ENCODE assay signal across 8 mouse cellular contexts in the genomic region with DNA sequence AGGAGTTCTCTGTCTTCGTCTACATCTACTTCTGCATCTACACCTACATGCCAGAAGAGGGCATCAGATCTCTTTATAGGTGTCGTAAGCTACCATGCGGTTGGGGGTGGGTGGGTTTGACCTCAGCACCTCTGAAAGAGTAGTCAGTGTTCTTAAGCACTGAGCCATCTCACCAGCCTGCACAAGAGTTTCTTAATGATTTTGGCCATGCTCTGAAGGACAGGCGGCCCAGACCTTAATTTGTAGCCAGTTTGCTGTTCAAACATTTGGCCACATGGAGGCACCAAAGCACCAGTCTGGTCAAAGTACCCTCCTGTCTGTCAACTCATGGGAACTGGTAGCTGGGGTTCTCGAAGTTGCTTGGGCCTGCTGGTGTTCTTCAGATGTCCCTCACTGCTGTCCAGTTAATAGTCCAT. TPM values are rescaled to one million over a fixed set of nuclear protein-coding genes. Genes with fewer than 3 reads are reported as not detected.
DNase-seq lines count a peak whose midpoint lies in the region; ATAC-seq and TF ChIP-seq lines count a peak whose summit lies in the region.

No protein-coding gene starts in this region.

- peak; percentile 84 for TF ChIP-seq RAD21 in CH12.LX (IDR thresholded peaks at IDR 0.05; ENCODE audit: low read depth, low read length)

- peak overlapping the region; percentile 39; the same call in 1 of the 2 replicates for H3K4me2 ChIP-seq in CH12.LX (ENCODE audit: insufficient read depth, low read depth, poor library complexity, severe bottlenecking)
- H3K4me2 ChIP-seq in forebrain, embryonic 12.5 days, result peak overlapping the region; percentile 34; the same call in 1 of the 2 replicates
- peak overlapping the region; percentile 27; the same call in 1 of the 2 replicates for H3K4me2 ChIP-seq in heart, postnatal 0 days (ENCODE audit: low read depth, low read length)
- no peak overlapping the region for H3K4me2 ChIP-seq in liver, embryonic 14.5 days (ENCODE audit: low read depth)
- peak overlapping the region; percentile 24; the same call in 1 of the 2 replicates for H3K4me2 ChIP-seq in stomach, embryonic 14.5 days (replicated peaks; ENCODE audit: low read depth, low read length)

- peak; percentile 75 for DNase-seq in CH12.LX (ENCODE audit: extremely low read depth)
- peak; percentile 64 for DNase-seq in c-Kit-positive CD71-positive TER-119-positive erythroid progenitor cells, embryonic 14.5 days (ENCODE audit: low spot score)
- DNase-seq in heart, postnatal 0 days (ENCODE audit: low spot score), result peak; percentile 72
- DNase-seq in kidney, postnatal 25 days, result peak; percentile 82 to 84
- DNase-seq in liver, embryonic 14.5 days (ENCODE audit: low read depth in 3 of 3, low spot score in 3 of 3), result peak in 2 of 3 experiments; percentile 32 to 41
- DNase-seq in neural tube, embryonic 10.5 days (ENCODE audit: extremely low spot score, low spot score), result peak; percentile 83

- no peaks in the 10 kb centered on the region for H3K36me3 ChIP-seq in CH12.LX (replicated peaks in 1 of 2; ENCODE audit: control insufficient read depth in 1 of 2, insufficient read depth in 1 of 2, low read length in 1 of 2)
- no peaks in the 10 kb centered on the region for H3K36me3 ChIP-seq in forebrain, embryonic 12.5 days (replicated peaks)
- no peaks in the 10 kb centered on the region for H3K36me3 ChIP-seq in heart, postnatal 0 days (replicated peaks; ENCODE audit: control insufficient read depth, insufficient read depth, low read length)
- no peaks in the 10 kb centered on the region for H3K36me3 ChIP-seq in liver, embryonic 14.5 days (replicated peaks; ENCODE audit: control insufficient read depth, insufficient read depth, low read depth)
- H3K36me3 ChIP-seq in stomach, embryonic 14.5 days (ENCODE audit: control insufficient read depth, insufficient read depth, low read length), result no peaks in the 10 kb centered on the region

- no peak overlapping the region for H3K9ac ChIP-seq in CH12.LX (ENCODE audit: insufficient read depth, low read depth)
- no peak overlapping the region for H3K9ac ChIP-seq in forebrain, embryonic 12.5 days
- H3K9ac ChIP-seq in heart, postnatal 0 days (replicated peaks; ENCODE audit: low read depth, low read length), result no peak overlapping the region
- no peak overlapping the region for H3K9ac ChIP-seq in liver, embryonic 14.5 days (replicated peaks)
- no peak overlapping the region for H3K9ac ChIP-seq in stomach, embryonic 14.5 days (replicated peaks; ENCODE audit: low read depth, low read length)

- TF ChIP-seq EP300 in CH12.LX (IDR thresholded peaks at IDR 0.05; ENCODE audit: low read length), result no peak
- no peak for TF ChIP-seq EP300 in heart, postnatal 0 days (IDR thresholded peaks at IDR 0.05; ENCODE audit: low read depth)
- no peak for TF ChIP-seq EP300 in liver, embryonic 14.5 days (IDR thresholded peaks at IDR 0.05; ENCODE audit: low read depth)

- no peak for TF ChIP-seq POLR2A in CH12.LX (IDR thresholded peaks at IDR 0.05; ENCODE audit: low read depth, low read length)

- dilution Hi-C loops in CH12.LX (cut with MboI; ENCODE audit: extremely low pct_ligation_motif_present, extremely low pct_unique_long_range_greater_than_20kb, low sequenced_read_pairs), result no loop called here

- no peaks in the 10 kb centered on the region for H3K9me3 ChIP-seq in CH12.LX (replicated peaks; ENCODE audit: low read length)
- no peaks in the 10 kb centered on the region for H3K9me3 ChIP-seq in forebrain, embryonic 12.5 days
- H3K9me3 ChIP-seq in heart, postnatal 0 days (replicated peaks; ENCODE audit: control insufficient read depth, low read length), result no peaks in the 10 kb centered on the region
- no peaks in the 10 kb centered on the region for H3K9me3 ChIP-seq in liver, embryonic 14.5 days (ENCODE audit: control insufficient read depth, low read length)
- no peaks in the 10 kb centered on the region for H3K9me3 ChIP-seq in stomach, embryonic 14.5 days (ENCODE audit: control insufficient read depth, low read depth, low read length)

- H3K27me3 ChIP-seq in CH12.LX (replicated peaks), result no peaks in the 10 kb centered on the region
- no peaks in the 10 kb centered on the region for H3K27me3 ChIP-seq in forebrain, embryonic 12.5 days
- no peaks in the 10 kb centered on the region for H3K27me3 ChIP-seq in heart, postnatal 0 days (ENCODE audit: control insufficient read depth, insufficient read depth, low read length)
- H3K27me3 ChIP-seq in liver, embryonic 14.5 days (ENCODE audit: control insufficient read depth, insufficient read depth, low read length), result no peaks in the 10 kb centered on the region
- H3K27me3 ChIP-seq in stomach, embryonic 14.5 days (ENCODE audit: control insufficient read depth, insufficient read depth, low read length), result no peaks in the 10 kb centered on the region

- peak; percentile 85 for ATAC-seq in forebrain, embryonic 12.5 days (ENCODE audit: low FRiP score)
- peak; percentile 60 for ATAC-seq in heart, postnatal 0 days (ENCODE audit: insufficient read depth, low read depth)
- ATAC-seq in liver, embryonic 14.5 days (ENCODE audit: insufficient read depth), result peak; percentile 51; the same call in 1 of the 2 replicates
- ATAC-seq in stomach, embryonic 14.5 days (ENCODE audit: insufficient number of reproducible peaks, insufficient read depth, low FRiP score, low read depth), result peak; percentile 70; the same call in 1 of the 2 replicates

- H3K27ac ChIP-seq in CH12.LX (ENCODE audit: insufficient read depth, low read depth), result no peak overlapping the region
- H3K27ac ChIP-seq in forebrain, embryonic 12.5 days, result no peak overlapping the region
- H3K27ac ChIP-seq in heart, postnatal 0 days (ENCODE audit: low read depth), result no peak overlapping the region
- no peak overlapping the region for H3K27ac ChIP-seq in liver, embryonic 14.5 days
- H3K27ac ChIP-seq in stomach, embryonic 14.5 days (ENCODE audit: low read length), result no peak overlapping the region

- H3K4me1 ChIP-seq in CH12.LX (ENCODE audit: control insufficient read depth in 1 of 2, insufficient read depth in 2 of 2), result no peaks in the 10 kb centered on the region
- no peaks in the 10 kb centered on the region for H3K4me1 ChIP-seq in forebrain, embryonic 12.5 days
- H3K4me1 ChIP-seq in heart, postnatal 0 days (ENCODE audit: control insufficient read depth, insufficient read depth), result no peaks in the 10 kb centered on the region
- peaks cover 0 to 8% of the 10 kb centered on the region in 2 experiments; a peak in 2 of 4 replicates for H3K4me1 ChIP-seq in liver, embryonic 14.5 days (replicated peaks; ENCODE audit: control insufficient read depth in 2 of 2, insufficient read depth in 2 of 2, low read length in 1 of 2)
- H3K4me1 ChIP-seq in stomach, embryonic 14.5 days (ENCODE audit: control insufficient read depth, insufficient read depth, low read length), result no peaks in the 10 kb centered on the region

- H3K79me2 ChIP-seq in CH12.LX (replicated peaks; ENCODE audit: control insufficient read depth, extremely low read depth, insufficient read depth, poor library complexity, severe bottlenecking), result no peaks in the 10 kb centered on the region

- TF ChIP-seq CTCF in CH12.LX (conservative IDR thresholded peaks at IDR 0.05 in 1 of 2, IDR thresholded peaks at IDR 0.05 in 1 of 2; ENCODE audit: low read depth in 2 of 2, low read length in 2 of 2), result peak; percentile 69 to 91
- peak; percentile 90 for TF ChIP-seq CTCF in heart, postnatal 0 days (IDR thresholded peaks at IDR 0.05; ENCODE audit: low read depth)
- TF ChIP-seq CTCF in liver, embryonic 14.5 days (IDR thresholded peaks at IDR 0.05; ENCODE audit: low read depth), result peak; percentile 92

- no peak overlapping the region for H3K4me3 ChIP-seq in CH12.LX (replicated peaks in 1 of 3; ENCODE audit: low read depth in 2 of 3, low read length in 2 of 3, poor library complexity in 1 of 3)
- H3K4me3 ChIP-seq in forebrain, embryonic 12.5 days (replicated peaks), result no peak overlapping the region
- H3K4me3 ChIP-seq in heart, postnatal 0 days (ENCODE audit: low read depth, low read length), result no peak overlapping the region
- H3K4me3 ChIP-seq in liver, embryonic 14.5 days (ENCODE audit: insufficient read depth in 1 of 2, low read depth in 2 of 2, low read length in 2 of 2), result no peak overlapping the region
- no peak overlapping the region for H3K4me3 ChIP-seq in stomach, embryonic 14.5 days (ENCODE audit: low read depth, low read length)

- in situ Hi-C loops in CH12.LX (cut with MboI; ENCODE audit: low pct_ligation_motif_present, low pct_unique_long_range_greater_than_20kb, low sequenced_read_pairs), result loop anchor here (5.0 kb wide), 2 partner anchors 232 to 337 kb away; no protein-coding TSS in a partner anchor

- WGBS in forebrain, embryonic 12.5 days, result 10% methylated on average over 5 of the region's 5 CpGs
- WGBS in heart, postnatal 0 days, result 10% methylated on average over 5 of the region's 5 CpGs
- WGBS in liver, embryonic 14.5 days (ENCODE audit: insufficient replicate concordance), result 7% methylated on average over 5 of the region's 5 CpGs
- WGBS in stomach, embryonic 14.5 days, result 11% methylated on average over 5 of the region's 5 CpGs

TF ChIP-seq in CH12.LX, 34 proteins besides CTCF, POLR2A, EP300 and RAD21 (continues in another document):
- TF ChIP-seq MYC (IDR thresholded peaks at IDR 0.05; ENCODE audit: low read depth, low read length) (peak; percentile 71; the same call in 1 of the 2 replicates), JUN (IDR thresholded peaks at IDR 0.05; ENCODE audit: insufficient read depth, low read depth, low read length) (no peak)

RNA-seq across cellular contexts. Expression of gene Asb13, which starts 31.5 kb away (rescaled TPM):
- 1.4 TPM in 2 replicates for total RNA-seq in CH12.LX (2012; rRNA removed)
- 0.78 and 0.86 TPM in 2 replicates for total RNA-seq in CH12.LX (2014; rRNA removed)
- polyA plus RNA-seq in CH12.LX (2012; ENCODE audit: insufficient read length, low read depth), result 1.7 and 2.0 TPM in 2 replicates
- polyA plus RNA-seq in forebrain, embryonic 12.5 days (2016; fragmentation: Nextera tagmentation; extraction: Ambion mirVana), result 14.4 and 16.1 TPM in 2 replicates
- 2.2 and 3.2 TPM in 2 replicates for total RNA-seq in heart, postnatal 0 days (2014; rRNA removed; ENCODE audit: low replicate concordance)
- 4.3 TPM in 2 replicates for polyA plus RNA-seq in heart, postnatal 0 days (2015; fragmentation: Nextera tagmentation; extraction: Ambion mirVana)
- polyA plus RNA-seq in liver, embryonic 14.5 days (2012; rRNA removed), result 2.3 TPM in 2 replicates
- polyA plus RNA-seq in liver, embryonic 14.5 days (2014; fragmentation: Nextera tagmentation; extraction: Ambion mirVana), result 1.6 and 1.7 TPM in 2 replicates
- polyA plus RNA-seq in stomach, embryonic 14.5 days (2014; fragmentation: Nextera tagmentation; extraction: Ambion mirVana), result 13.3 and 18.1 TPM in 2 replicates

RNA-seq across cellular contexts. Expression of gene Fam208b, which starts 54.4 kb away (rescaled TPM):
- total RNA-seq in CH12.LX (2012; rRNA removed) (12.5 and 13.2 TPM in 2 replicates), CH12.LX (2014; rRNA removed) (28.1 and 36.5 TPM in 2 replicates)
- polyA plus RNA-seq in CH12.LX (2012; ENCODE audit: insufficient read length, low read depth), result 19.8 and 26.4 TPM in 2 replicates
- 26.1 and 29.8 TPM in 2 replicates for polyA plus RNA-seq in forebrain, embryonic 12.5 days (2016; fragmentation: Nextera tagmentation; extraction: Ambion mirVana)
- total RNA-seq in heart, postnatal 0 days (2014; rRNA removed; ENCODE audit: low replicate concordance), result 9.8 and 11.2 TPM in 2 replicates
- polyA plus RNA-seq in heart, postnatal 0 days (2015; fragmentation: Nextera tagmentation; extraction: Ambion mirVana), result 4.4 and 5.0 TPM in 2 replicates
- polyA plus RNA-seq in liver, embryonic 14.5 days (2012; rRNA removed), result 2.5 and 4.2 TPM in 2 replicates
- polyA plus RNA-seq in liver, embryonic 14.5 days (2014; fragmentation: Nextera tagmentation; extraction: Ambion mirVana), result 3.5 and 5.2 TPM in 2 replicates
- polyA plus RNA-seq in stomach, embryonic 14.5 days (2014; fragmentation: Nextera tagmentation; extraction: Ambion mirVana), result 23.3 and 24.1 TPM in 2 replicates
